Mouse (Mus musculus) thymus, postnatal 0 days (tissue): ENCODE measurements at regions not wholly inside any gene's neighbourhood (a gene's known extent, or its start where the extent isn't known, plus 50 kb on each side); places are given as distances from the start of the nearest gene placed in this dataset.

Experiments
- DNase-seq: peaks from one replicate; pipeline ENCODE4 v3.0.0-alpha.2; 2015; ENCODE audit warnings: low spot score

DNA sequence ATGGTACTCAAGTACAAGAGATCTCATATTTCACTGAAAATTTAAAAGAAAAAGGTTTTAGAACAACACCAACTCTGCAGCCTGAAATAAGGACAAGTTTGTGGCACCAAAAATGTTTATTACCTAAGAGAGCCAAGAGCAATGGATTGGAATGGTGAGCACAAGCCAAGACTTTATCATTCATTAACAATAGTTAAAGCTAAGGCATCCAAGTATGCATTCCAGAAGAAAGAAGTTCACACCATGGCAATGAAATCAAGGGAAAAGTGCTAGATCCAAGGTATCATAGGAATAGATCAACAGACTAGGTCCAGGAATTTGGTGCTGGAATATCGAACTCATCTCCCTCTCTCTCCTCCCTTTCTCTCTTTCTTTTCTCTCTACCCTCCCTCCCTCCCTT, 63.8 kb upstream of the P3h2 start:
- DNase-seq: no peak

DNA sequence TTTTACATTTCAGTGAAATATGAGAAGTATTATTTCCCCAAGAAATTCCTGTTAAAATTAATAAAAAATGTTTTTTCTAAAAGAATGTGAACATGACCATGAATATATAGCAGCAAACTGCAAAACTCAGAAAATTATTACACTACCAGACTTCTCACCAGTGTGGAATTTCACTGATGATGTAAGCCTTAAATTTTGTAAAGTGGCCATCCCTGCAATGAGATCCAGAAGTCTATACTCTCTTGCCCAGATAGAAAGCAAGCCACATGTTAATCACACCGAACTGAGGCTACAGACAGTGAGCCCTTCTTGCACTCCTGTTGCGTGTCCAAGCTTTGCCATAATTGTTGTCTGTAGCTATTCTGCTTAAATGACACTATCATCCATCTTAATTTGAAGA, 62.6 kb upstream of the P3h2 start:
- no peak for DNase-seq

DNA sequence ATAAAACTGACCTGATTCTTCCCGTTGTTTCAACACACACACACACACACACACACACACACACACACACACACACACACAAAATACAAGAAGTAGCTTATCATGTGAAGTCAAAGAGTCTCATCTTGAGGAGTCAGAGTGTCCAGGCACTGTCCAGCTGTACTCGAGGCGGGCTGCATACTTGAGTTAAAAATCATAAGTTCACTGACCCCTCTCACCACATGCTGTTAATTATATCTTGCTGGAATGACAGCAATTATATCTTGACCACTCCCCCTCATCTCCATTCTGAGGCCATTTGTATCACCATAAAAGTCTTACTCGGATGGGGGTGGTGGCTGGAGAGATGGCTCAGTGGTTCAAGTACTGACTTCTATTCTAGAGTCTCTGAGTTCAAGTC, 58.5 kb upstream of the P3h2 start:
- no peak for DNase-seq

DNA sequence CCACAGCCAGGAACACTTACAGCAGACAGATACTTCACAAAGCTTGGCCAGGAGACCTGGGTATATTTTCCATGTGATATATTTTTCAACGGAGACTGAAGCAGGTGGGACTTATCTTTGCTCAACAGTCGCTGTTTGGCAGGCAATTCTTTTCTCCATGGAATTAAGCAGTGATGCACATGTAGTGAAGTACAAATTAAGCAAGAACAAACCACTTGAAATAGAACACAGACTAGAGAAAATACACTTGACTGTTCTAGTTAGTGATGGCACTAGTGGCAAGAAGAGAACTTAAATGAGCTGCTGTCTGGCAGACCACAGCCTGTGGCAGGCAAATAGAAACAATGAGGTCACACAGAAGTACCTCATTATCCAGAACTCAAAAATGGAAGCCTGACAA, 57.8 kb upstream of the P3h2 start:
- no peak for DNase-seq

DNA sequence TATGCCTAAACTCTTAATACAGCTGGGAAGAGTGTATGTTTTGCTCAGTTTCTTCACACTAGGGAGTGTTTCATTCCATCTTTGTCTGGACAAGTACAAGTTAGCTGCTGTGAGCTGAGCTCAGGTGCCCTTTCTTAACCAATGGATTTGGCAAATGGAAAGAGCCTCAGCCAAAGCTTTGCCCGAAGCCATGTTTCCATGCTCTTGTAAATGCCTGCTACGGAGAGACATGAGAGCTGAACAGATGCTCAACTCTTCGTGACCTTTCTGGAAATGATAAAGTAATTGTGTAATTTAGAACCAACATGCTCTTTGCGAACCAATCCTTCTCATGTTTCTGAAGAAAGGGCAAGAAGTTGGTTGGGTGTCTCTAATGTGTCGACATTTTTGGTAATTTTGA, 52.0 kb upstream of the P3h2 start:
- DNase-seq: no peak
